Comparison of ENCODE assay signal across 8 mouse cellular contexts in genomic region chr9:44342173-44342572, GRCm38 (mm10). TPM values are rescaled to one million over a fixed set of nuclear protein-coding genes. Genes with fewer than 3 reads are reported as not detected.
DNase-seq lines count a peak whose midpoint lies in the region; ATAC-seq and TF ChIP-seq lines count a peak whose summit lies in the region.
"Had no signal": no experiment of that assay in that cellular context is flagged by ENCODE, and none has a peak within 500 bp of the region (broad histone marks: within the 10 kb centered on the region; RNA-seq: fewer than 3 reads in every experiment).

No protein-coding gene starts in this region.

- TF ChIP-seq CTCF in lung, postnatal 0 days (IDR thresholded peaks at IDR 0.05) = no peak
- no peak for TF ChIP-seq CTCF in left cerebral cortex, adult 2 months (IDR thresholded peaks at IDR 0.05)

- 57% methylated on average over 3 of the region's 3 CpGs for WGBS in lung, embryonic 15.5 days
- WGBS in lung, postnatal 0 days = 61% methylated on average over 3 of the region's 3 CpGs
- WGBS in embryonic facial prominence, embryonic 10.5 days = 85% methylated on average over 3 of the region's 3 CpGs
- 85% methylated on average over 3 of the region's 3 CpGs for WGBS in hindbrain, embryonic 14.5 days

- no peaks in the 10 kb centered on the region for H3K27me3 ChIP-seq in lung, embryonic 15.5 days
- no peaks in the 10 kb centered on the region for H3K27me3 ChIP-seq in lung, postnatal 0 days (replicated peaks; ENCODE audit: insufficient read depth, low read length)
- no peaks in the 10 kb centered on the region for H3K27me3 ChIP-seq in embryonic facial prominence, embryonic 10.5 days (replicated peaks; ENCODE audit: low read depth, poor library complexity, severe bottlenecking)
- no peaks in the 10 kb centered on the region for H3K27me3 ChIP-seq in hindbrain, embryonic 14.5 days (ENCODE audit: control insufficient read depth, insufficient read depth, low read length)

- H3K4me1 ChIP-seq in lung, embryonic 15.5 days = peaks cover 26% of the 10 kb centered on the region
- H3K4me1 ChIP-seq in lung, postnatal 0 days (ENCODE audit: insufficient read depth, low read depth, low read length) = peaks cover 8% of the 10 kb centered on the region; the same call in 1 of the 2 replicates
- peaks cover 31% of the 10 kb centered on the region for H3K4me1 ChIP-seq in embryonic facial prominence, embryonic 10.5 days
- peaks cover 6% of the 10 kb centered on the region for H3K4me1 ChIP-seq in hindbrain, embryonic 14.5 days (replicated peaks; ENCODE audit: control insufficient read depth, insufficient read depth, low read length)

- no peak for TF ChIP-seq EP300 in lung, postnatal 0 days (IDR thresholded peaks at IDR 0.05)

- H3K27ac ChIP-seq in lung, embryonic 15.5 days = no peak overlapping the region
- H3K27ac ChIP-seq in lung, postnatal 0 days (ENCODE audit: low read length) = no peak overlapping the region
- H3K27ac ChIP-seq in embryonic facial prominence, embryonic 10.5 days (replicated peaks) = peak overlapping the region; percentile 48; the same call in 1 of the 2 replicates
- H3K27ac ChIP-seq in hindbrain, embryonic 14.5 days = no peak overlapping the region
- H3K27ac ChIP-seq in left cerebral cortex, adult 2 months = no peak overlapping the region

- 0 out of 2 replicates have a peak overlapping the region, but pooled peaks have one; percentile 11 for H3K9ac ChIP-seq in lung, embryonic 15.5 days
- no peak overlapping the region; the same call in 1 of the 2 replicates for H3K9ac ChIP-seq in lung, postnatal 0 days (replicated peaks; ENCODE audit: low read depth)
- peak overlapping the region; percentile 8; the same call in 1 of the 2 replicates for H3K9ac ChIP-seq in hindbrain, embryonic 14.5 days

- no peak for ATAC-seq in lung, embryonic 15.5 days (ENCODE audit: borderline replicate concordance, extremely low read depth, low FRiP score, low TSS enrichment)
- no peak for ATAC-seq in lung, postnatal 0 days
- ATAC-seq in hindbrain, embryonic 14.5 days (ENCODE audit: low FRiP score) = no peak

- peak overlapping the region; percentile 75; the same call in 1 of the 2 replicates for H3K4me2 ChIP-seq in lung, embryonic 15.5 days
- no peak overlapping the region for H3K4me2 ChIP-seq in lung, postnatal 0 days (replicated peaks; ENCODE audit: low read depth, low read length)
- no peak overlapping the region for H3K4me2 ChIP-seq in hindbrain, embryonic 14.5 days (replicated peaks)

- no peak overlapping the region for H3K4me3 ChIP-seq in lung, embryonic 15.5 days
- no peak overlapping the region for H3K4me3 ChIP-seq in lung, postnatal 0 days (ENCODE audit: low read depth, low read length)
- H3K4me3 ChIP-seq in embryonic facial prominence, embryonic 10.5 days = peak overlapping the region; percentile 91
- no peak overlapping the region for H3K4me3 ChIP-seq in hindbrain, embryonic 14.5 days (replicated peaks; ENCODE audit: low read length)
- H3K4me3 ChIP-seq in left cerebral cortex, adult 2 months = no peak overlapping the region

- DNase-seq in lung, postnatal 0 days (ENCODE audit: low spot score) = no peak
- no peak for DNase-seq in embryonic facial prominence, embryonic 10.5 days (ENCODE audit: low spot score)
- DNase-seq in hindbrain, embryonic 14.5 days (ENCODE audit: low spot score) = no peak
- peak; percentile 74 to 77 for DNase-seq in spleen, postnatal 14 days (ENCODE audit: low spot score in 2 of 2)
- DNase-seq in thymus, postnatal 14 days = no peak
- no peak for DNase-seq in left cerebral cortex, adult 2 months (ENCODE audit: extremely low spot score in 1 of 2, low spot score in 2 of 2)
- DNase-seq: thymus, postnatal 25 days had no signal

- H3K9me3 ChIP-seq in lung, embryonic 15.5 days = no peaks in the 10 kb centered on the region
- H3K9me3 ChIP-seq in lung, postnatal 0 days (ENCODE audit: low read length) = no peaks in the 10 kb centered on the region
- H3K9me3 ChIP-seq in embryonic facial prominence, embryonic 10.5 days = no peaks in the 10 kb centered on the region
- H3K9me3 ChIP-seq in hindbrain, embryonic 14.5 days (ENCODE audit: control insufficient read depth, low read length) = no peaks in the 10 kb centered on the region

- H3K36me3 ChIP-seq in lung, embryonic 15.5 days = peaks cover 35% of the 10 kb centered on the region
- peaks cover 4% of the 10 kb centered on the region; the same call in 1 of the 2 replicates for H3K36me3 ChIP-seq in lung, postnatal 0 days (ENCODE audit: insufficient read depth, low read length)
- H3K36me3 ChIP-seq in embryonic facial prominence, embryonic 10.5 days (replicated peaks) = peaks cover 67% of the 10 kb centered on the region
- peaks cover 22% of the 10 kb centered on the region for H3K36me3 ChIP-seq in hindbrain, embryonic 14.5 days (replicated peaks; ENCODE audit: control insufficient read depth, insufficient read depth)

- intact Hi-C loops in left cerebral cortex, adult 2 months (cut with DNase I) = no loop called here

RNA-seq across cellular contexts. Expression of gene Hmbs, which starts 1.9 kb away (rescaled TPM):
- polyA plus RNA-seq in lung, embryonic 15.5 days (2015; fragmentation: Nextera tagmentation; extraction: Ambion mirVana) = 123 and 135 TPM in 2 replicates
- polyA plus RNA-seq in lung, postnatal 0 days (2015; fragmentation: Nextera tagmentation; extraction: Ambion mirVana) = 57.5 and 59.3 TPM in 2 replicates
- 167 and 175 TPM in 2 replicates for polyA plus RNA-seq in embryonic facial prominence, embryonic 10.5 days (2016; fragmentation: Nextera tagmentation; extraction: Ambion mirVana)
- polyA plus RNA-seq in hindbrain, embryonic 14.5 days (2014; fragmentation: Nextera tagmentation; extraction: Ambion mirVana) = 60.8 and 62.2 TPM in 2 replicates
- total RNA-seq in left cerebral cortex, adult 2 months (2021) = 10 to 100 TPM; 20.8 to 21.1 TPM

RNA-seq across cellular contexts. Expression of gene H2afx, which starts 7.7 kb away (rescaled TPM):
- polyA plus RNA-seq in lung, embryonic 15.5 days (2015; fragmentation: Nextera tagmentation; extraction: Ambion mirVana) = 357 and 365 TPM in 2 replicates
- 50.0 and 52.7 TPM in 2 replicates for polyA plus RNA-seq in lung, postnatal 0 days (2015; fragmentation: Nextera tagmentation; extraction: Ambion mirVana)
- 601 and 615 TPM in 2 replicates for polyA plus RNA-seq in embryonic facial prominence, embryonic 10.5 days (2016; fragmentation: Nextera tagmentation; extraction: Ambion mirVana)
- 102 and 107 TPM in 2 replicates for polyA plus RNA-seq in hindbrain, embryonic 14.5 days (2014; fragmentation: Nextera tagmentation; extraction: Ambion mirVana)
- total RNA-seq in left cerebral cortex, adult 2 months (2021) = 10 to 100 TPM; 46.1 to 53.2 TPM

RNA-seq across cellular contexts. Expression of gene Dpagt1, which starts 16.4 kb away (rescaled TPM):
- 33.5 and 36.5 TPM in 2 replicates for polyA plus RNA-seq in lung, embryonic 15.5 days (2015; fragmentation: Nextera tagmentation; extraction: Ambion mirVana)
- polyA plus RNA-seq in lung, postnatal 0 days (2015; fragmentation: Nextera tagmentation; extraction: Ambion mirVana) = 38.3 and 42.1 TPM in 2 replicates
- 53.8 and 53.9 TPM in 2 replicates for polyA plus RNA-seq in embryonic facial prominence, embryonic 10.5 days (2016; fragmentation: Nextera tagmentation; extraction: Ambion mirVana)
- polyA plus RNA-seq in hindbrain, embryonic 14.5 days (2014; fragmentation: Nextera tagmentation; extraction: Ambion mirVana) = 34.6 and 36.1 TPM in 2 replicates
- total RNA-seq in left cerebral cortex, adult 2 months (2021) = 10 to 100 TPM; 13.8 to 14.6 TPM

RNA-seq across cellular contexts. Expression of gene Vps11, which starts 19.3 kb away (rescaled TPM):
- 27.9 and 29.8 TPM in 2 replicates for polyA plus RNA-seq in lung, embryonic 15.5 days (2015; fragmentation: Nextera tagmentation; extraction: Ambion mirVana)
- polyA plus RNA-seq in lung, postnatal 0 days (2015; fragmentation: Nextera tagmentation; extraction: Ambion mirVana) = 24.5 and 26.1 TPM in 2 replicates
- polyA plus RNA-seq in embryonic facial prominence, embryonic 10.5 days (2016; fragmentation: Nextera tagmentation; extraction: Ambion mirVana) = 30.7 and 30.9 TPM in 2 replicates
- polyA plus RNA-seq in hindbrain, embryonic 14.5 days (2014; fragmentation: Nextera tagmentation; extraction: Ambion mirVana) = 34.8 and 42.4 TPM in 2 replicates
- total RNA-seq in left cerebral cortex, adult 2 months (2021) = 10 to 100 TPM; 52.1 to 53.1 TPM

RNA-seq across cellular contexts. Expression of gene C2cd2l, which starts 22.1 kb away (rescaled TPM):
- polyA plus RNA-seq in lung, embryonic 15.5 days (2015; fragmentation: Nextera tagmentation; extraction: Ambion mirVana) = 6.8 and 8.5 TPM in 2 replicates
- 8.1 and 10.3 TPM in 2 replicates for polyA plus RNA-seq in lung, postnatal 0 days (2015; fragmentation: Nextera tagmentation; extraction: Ambion mirVana)
- 6.8 and 7.8 TPM in 2 replicates for polyA plus RNA-seq in embryonic facial prominence, embryonic 10.5 days (2016; fragmentation: Nextera tagmentation; extraction: Ambion mirVana)
- polyA plus RNA-seq in hindbrain, embryonic 14.5 days (2014; fragmentation: Nextera tagmentation; extraction: Ambion mirVana) = 24.0 and 25.6 TPM in 2 replicates
- total RNA-seq in left cerebral cortex, adult 2 months (2021) = 100 to 1,000 TPM; 190 to 222 TPM

Comparison
In these comparisons a context has a peak if more than half of its experiments do, and no peak if none do; other contexts are left out.
1. DNase-seq: peak in spleen, postnatal 14 days (2 of 2); none in lung, postnatal 0 days (single experiment), embryonic facial prominence, embryonic 10.5 days (single experiment), hindbrain, embryonic 14.5 days (single experiment), thymus, postnatal 14 days (single experiment) and left cerebral cortex, adult 2 months (0 of 2).